Mouse (Mus musculus): ENCODE data around the gene Thop1. TPM values are rescaled to one million over a fixed set of nuclear protein-coding genes. Genes with fewer than 3 reads are reported as not detected.
"Not testable (repeated sequence)": the region's sequence is repeated elsewhere in the genome, so short reads cannot be mapped to it uniquely, and the experiment has no call there.

The Thop1 gene
- total RNA-seq, 2 experiments from 2014 or later: 50.5 to 50.6 TPM

DNA sequence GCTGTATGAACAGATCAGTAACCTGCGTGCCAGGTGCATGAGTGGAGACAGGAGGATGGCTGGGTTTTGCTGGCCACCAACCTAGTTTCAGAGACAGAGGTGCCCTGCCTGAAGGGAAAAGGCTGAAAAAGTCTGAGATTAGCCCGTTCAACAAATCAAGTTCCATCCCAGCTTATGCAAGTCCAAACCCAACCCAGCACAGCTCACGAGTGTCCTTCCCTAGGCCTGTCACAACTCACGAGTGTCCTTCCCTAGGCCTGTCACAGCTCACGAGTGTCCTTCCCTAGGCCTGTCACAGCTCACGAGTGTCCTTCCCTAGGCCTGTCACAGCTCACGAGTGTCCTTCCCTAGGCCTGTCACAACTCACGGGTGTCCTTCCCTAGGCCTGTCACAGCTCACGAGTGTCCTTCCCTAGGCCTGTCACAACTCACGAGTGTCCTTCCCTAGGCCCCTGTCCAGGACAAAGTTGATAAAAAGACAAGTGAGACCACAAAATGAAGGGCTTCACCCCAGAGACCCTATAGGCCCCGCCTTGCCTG, 14.0 kb upstream of the Thop1 start:
- not testable (repeated sequence) for DNase-seq (ENCODE audit: low spot score in 2 of 2)

DNA sequence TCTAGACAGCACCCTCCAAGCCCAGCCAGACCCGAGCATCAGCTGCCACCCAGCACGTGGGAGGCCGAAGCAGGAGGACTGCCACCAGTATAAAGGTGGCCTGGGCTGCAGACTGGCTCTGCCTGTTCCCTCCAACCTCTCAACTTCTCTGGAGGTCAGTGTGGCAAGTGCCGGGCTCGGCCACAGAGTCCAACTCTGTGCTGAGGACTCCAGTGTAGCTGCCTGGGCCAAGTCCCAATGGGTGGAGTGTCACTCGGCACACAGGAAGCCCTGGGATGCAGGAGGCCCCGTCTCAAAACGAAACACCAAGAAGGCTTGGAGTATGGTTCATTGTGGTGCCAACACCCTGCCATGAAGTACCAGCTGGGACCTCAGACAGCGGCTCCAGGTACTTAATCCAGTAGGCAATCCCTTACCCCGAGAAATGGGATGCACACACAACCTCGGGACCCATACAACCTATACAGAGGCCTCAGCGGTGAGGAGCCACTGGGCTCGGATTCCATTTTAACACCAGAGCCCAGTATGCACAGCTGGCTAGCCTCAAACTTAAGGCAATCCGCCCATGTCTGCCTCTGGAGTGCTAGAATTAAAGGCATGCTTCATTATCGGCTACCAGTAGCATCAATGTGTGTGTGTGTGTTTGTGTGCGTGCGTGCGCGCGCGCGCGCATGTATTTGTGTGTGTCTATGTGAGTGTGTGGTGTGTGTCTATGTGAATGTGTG, 12.3 kb upstream of the Thop1 start:
- no peak for DNase-seq (ENCODE audit: low spot score in 2 of 2)

DNA sequence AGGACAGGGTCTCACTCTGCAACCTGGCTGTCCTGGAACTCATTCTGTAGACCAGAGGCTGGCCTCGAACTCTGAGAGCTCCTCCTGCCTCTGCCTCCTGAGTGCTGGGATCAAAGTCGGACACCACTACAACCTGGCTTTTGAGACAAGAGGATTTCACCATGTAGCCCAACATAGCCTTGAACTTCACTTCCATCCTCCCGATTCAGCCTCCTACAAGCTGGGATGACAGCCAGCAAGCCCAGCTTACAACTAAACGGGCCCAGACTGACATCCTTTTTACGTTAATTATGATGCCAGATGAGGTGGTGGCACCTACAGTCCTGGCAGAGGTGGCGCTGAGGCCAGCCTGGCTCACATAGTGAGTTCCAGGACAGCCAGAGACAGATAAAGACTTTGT, 10.9 kb upstream of the Thop1 start:
- DNase-seq (ENCODE audit: low spot score in 2 of 2): no peak

DNA sequence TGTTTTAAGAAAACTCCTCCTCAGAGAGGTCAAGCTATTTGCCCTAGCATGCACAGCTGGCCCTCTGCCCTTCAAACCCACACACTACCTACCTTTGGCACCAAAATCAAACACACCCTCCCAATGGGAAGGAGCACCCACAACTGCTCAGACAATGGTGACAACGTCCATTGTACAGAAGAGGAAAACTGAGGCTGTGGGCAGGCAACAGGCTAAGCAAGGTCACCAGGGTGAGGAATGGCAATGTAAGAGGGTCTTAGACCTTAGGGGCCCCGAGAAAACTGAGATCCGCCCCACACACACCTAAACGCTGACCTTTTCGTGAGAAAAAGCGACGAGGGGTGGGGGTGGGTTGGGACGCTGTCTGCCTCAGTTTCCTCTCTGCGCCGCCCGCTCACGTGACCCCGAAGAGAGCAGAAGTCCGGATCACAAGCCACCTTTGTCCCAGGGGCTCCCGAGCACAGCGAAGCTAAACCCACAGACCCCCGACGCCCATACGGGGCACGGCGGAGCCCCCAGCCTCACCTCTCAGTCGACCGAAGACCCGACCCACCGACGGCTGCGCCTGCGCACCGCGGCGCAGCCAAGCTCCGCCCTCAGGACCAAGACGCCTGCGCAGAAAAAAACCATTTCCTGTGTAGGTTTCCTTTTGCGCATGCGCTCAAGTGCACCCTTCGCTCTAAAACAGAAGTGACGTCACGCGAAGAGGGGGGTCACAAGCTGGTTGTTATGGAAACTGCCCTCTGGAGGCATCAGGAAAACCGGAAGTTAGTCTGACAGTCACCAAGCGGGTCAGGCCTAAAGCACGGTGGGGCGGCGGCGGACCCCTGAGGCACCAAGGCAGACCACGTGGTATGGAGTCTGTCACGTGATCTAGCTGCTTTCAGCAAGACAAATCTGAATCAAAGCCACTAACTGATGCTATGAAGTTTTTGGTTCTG, 10.0 kb upstream of the Thop1 start, which contains the start of gene Sgta:
TSS of gene Sgta (minus strand) at position 579 of the 941 bp plus-strand sequence.
- DNase-seq (ENCODE audit: low spot score in 2 of 2): peak; percentile 99 to 100

DNA sequence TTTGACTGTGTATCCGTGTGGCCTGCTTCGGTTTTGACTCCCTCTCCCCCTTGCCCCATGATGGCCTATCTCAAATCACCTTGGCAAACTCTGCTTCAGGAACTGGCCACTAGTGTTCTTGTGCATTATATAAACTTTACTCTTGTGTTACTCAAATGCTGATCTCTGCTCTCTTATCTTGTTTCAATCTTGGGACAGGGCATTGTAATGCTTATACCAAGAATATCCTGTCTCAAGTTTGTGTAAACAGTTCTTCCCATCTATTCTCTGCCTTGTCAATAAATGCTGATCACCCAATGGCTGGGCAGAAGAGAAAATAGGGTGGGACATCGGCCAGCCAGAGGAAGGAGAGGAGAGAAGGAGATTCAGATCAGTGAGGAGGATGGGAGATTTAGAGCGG, 7.1 kb upstream of the Thop1 start:
- no peak for DNase-seq (ENCODE audit: low spot score in 2 of 2)

DNA sequence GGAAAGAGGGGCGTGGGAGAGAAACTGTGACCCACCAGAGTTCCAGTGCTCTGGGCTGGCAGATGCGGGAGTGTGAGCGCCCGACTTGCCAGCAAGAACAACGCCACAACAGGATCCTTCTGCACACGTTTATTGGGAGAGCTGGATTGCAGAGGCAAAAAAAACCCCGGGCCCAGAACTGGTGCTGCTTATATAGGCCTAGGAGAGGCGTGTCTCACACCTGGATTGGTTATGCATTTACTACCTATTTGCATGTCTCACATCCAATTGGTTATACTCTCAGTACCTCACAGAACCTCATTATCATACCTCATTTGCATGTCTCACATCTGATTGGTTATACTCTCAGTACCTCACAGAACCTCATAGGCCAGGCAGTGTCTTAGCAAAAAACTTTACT, 5.3 kb upstream of the Thop1 start:
- not testable (repeated sequence) for DNase-seq (ENCODE audit: low spot score in 2 of 2)

DNA sequence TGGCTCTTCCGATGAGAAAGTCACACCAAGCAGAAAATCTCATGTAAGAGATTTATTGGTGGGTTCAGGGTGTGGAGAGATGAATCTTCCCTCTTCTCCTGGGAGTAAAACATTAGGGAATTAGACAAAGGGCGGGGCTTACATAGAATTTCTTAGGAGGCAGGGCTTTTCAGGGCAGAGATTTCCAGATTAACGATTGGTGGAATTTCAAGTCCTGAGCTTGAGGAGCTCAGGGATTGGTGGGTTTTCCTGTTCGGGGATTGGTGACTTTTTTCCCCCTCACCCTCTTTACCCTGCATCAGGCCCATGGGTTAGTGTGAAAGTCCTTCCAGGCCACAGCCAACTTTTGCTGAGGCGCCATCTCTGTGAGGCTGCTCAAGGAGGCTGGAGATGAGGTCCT, 1.1 kb upstream of the Thop1 start:
- DNase-seq (ENCODE audit: low spot score in 2 of 2): no peak

DNA sequence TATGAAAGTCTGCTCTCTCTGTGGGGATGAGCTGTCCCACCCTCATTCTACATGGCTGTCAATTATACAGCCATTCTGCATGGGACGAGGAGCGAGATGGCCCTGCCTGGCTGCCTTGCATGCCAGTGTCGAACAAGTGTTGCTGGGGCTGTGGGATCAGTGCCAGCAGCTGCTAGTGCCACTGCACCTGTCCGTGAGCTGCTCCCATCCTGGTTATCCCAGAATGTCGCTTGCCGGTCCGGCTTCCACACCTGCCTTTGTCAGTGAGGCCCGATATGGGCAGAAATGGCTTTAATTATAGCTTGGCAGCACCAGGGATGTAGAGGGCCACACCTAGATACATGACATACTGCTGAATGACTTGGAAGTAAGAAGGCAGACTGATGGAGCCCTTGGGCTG, 2.5 kb downstream of the Thop1 start:
- DNase-seq (ENCODE audit: low spot score in 2 of 2): no peak

DNA sequence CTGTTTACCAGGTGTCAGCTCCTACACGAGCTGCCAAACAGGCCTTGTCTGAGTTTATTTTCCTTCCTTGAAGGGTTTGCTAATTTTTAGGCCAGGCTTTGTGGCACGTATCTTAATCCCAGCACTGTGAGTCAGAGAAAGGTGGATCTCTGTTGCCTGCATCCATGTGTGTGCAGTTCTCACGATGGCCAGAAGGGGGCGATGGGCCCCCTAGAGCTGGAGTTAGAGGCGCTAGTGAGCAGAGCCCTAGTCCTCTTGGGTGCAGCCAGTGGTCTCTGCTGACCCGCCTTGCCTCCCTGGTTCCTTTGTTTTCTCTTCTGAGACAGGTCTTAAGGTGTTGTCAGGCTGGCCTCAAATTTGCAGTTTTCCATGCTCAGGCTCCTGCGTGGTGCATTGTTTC, 3.6 kb downstream of the Thop1 start:
- no peak for DNase-seq (ENCODE audit: low spot score in 2 of 2)

DNA sequence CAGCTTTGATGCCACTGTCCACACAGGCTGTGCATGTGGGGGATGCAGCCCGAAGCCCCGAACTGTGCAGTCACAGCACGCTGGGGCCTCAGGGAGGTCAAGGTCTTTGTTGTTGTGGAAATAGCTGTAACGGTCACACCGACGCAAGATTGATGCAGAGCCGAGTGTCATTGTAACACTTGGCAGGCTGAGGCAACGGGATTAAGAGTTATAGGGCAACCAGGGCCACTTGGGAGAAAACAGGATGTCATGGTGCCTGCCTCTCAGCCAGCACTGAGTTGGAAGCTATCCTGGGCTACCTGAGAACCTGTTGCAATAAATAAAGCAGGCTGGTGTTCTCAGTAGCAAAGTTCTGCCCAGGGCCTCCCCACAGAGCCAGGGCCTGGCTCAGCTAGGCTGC, 5.9 kb downstream of the Thop1 start:
- DNase-seq (ENCODE audit: low spot score in 2 of 2): no peak

DNA sequence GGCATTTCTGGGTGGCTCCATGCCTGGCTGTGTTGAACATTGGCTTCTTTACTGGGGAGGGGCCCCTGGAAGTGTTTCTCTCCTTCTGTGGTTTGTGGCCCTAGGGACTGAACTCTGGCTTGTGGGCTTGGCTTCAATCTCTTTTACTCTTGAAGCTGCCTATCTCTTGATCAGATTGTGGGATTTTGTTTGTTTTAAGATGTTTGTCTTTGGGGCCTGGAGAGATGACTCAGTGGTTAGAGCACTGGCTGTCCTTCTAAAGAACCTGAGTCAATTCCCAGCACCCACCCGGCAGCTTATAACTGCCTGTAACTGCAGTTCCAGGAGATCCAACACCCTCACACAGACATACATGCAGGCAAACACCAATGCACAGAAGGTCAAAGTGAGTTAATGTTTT, 6.5 kb downstream of the Thop1 start:
- no peak for DNase-seq (ENCODE audit: low spot score in 2 of 2)

DNA sequence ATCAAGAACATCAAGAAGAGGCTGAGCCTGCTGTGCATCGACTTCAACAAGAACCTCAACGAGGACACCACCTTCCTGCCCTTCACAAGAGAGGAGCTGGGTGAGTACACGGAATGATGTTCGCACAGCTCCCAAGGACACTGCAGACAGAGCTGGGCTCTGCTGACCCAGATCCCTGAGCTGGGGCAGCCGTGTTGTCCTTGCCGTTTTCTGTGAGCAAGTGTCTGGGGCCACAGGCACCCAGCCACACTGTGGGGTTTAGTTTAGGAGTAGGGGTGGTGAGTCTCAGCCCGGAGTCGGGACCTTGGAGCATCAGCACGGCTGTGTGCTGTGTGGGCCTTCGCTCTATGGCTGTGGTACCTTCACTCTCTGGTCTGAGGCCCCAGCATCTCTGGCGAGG, 8.1 kb downstream of the Thop1 start:
- no peak for DNase-seq (ENCODE audit: low spot score in 2 of 2)

DNA sequence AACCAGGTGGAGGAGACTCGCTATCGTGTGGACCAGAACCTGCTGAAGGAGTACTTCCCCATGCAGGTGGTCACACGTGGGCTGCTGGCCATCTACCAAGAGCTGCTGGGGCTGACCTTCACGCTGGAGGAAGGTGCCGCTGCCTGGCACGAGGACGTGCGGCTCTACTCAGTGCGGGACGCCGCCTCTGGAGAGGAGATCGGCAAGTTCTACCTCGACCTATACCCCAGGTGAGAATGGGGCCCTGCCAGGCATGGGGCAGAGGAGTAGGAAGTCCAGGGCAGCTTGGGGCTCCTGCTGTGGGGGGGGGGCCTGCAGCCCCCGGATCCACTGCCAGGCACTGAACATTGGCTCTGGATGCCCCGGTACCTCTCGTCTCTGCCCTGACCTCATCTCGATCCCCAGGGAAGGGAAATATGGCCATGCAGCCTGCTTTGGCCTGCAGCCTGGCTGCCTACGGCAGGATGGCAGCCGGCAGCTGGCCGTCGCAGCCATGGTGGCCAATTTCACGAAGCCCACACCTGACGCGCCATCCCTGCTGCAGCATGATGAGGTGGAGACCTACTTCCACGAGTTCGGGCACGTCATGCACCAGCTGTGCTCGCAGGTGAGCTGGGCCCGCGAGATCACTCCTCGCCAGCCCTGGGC, 10.3 kb downstream of the Thop1 start:
- DNase-seq (ENCODE audit: low spot score in 2 of 2): no peak

DNA sequence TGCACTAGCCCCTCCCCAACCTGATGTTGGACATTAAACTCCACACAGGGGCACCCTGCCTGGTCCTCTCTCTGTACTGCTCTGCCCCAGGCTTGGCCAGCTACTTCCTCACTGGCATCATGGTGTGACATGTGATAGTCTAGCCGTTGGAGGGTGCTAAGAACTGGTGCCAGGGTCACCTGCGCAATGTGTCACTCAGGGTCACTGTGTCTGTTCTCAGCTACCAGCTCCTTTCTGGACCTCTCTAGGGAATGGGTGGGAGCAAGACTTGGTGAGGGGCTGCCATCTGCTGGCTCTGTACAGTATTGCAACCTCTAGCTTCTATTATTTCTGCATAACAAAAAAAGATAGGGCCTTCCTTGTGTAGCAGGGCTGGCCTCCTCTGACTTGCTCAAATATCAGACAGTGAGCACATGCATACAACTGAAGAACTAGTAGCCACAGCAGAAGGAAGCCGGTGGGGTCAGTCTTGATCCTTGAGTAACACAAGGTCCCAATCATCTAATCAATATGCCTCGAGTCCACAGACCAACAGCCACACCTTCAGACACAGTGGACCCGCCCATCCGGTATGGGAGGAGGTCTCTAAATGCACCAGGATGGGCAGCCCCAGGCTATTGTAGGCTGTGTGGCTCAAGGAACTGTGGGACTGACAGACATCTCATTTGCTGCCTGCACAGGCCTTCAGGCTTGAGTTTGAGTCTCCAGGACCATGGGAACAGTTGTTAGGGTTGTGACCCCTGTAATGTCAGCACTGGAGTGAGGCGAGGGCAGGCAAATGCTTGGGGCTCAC, 12.5 kb downstream of the Thop1 start:
- peak in 1 of 2 experiments; percentile 90 for DNase-seq (ENCODE audit: low spot score in 2 of 2)

DNA sequence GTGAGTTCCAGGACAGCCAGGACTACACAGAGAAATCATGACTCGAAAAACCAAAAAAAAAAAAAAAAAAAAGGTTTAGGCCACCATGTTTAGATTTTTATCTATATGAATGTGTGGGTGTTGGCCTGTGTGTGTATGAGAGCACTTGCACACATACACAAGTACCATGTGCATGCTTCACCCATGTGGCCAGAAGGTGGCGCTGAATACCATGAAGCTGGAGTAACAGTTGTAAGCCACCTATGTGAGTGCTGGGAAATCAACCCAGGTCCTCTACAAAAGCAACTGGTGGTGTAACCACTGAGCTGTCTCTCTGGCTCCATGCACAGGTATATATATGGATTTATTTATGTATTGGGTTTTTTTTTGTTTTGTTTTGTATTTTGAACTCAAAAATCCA, 17.2 kb downstream of the Thop1 start:
- no peak for DNase-seq (ENCODE audit: low spot score in 2 of 2)

DNA sequence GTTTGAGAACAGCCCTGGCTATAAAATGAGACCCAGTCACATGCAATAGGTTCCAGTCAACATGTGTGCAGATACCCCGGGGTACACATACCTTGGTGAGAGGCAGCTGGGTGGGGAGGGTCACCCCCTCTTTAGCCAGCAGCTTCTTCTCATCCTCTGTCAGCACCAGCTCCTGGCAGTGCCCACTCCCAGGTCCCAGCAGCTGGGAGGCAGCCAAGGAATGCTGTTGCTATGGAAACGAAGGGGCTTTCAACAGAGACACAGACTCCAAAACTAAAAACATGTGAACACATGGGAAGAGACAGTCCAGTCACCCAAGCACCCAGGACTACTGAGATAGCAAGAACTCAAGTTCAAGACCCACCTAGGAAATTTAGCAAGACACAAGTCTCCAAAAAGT, 19.4 kb downstream of the Thop1 start:
- no peak for DNase-seq (ENCODE audit: low spot score in 2 of 2)

DNA sequence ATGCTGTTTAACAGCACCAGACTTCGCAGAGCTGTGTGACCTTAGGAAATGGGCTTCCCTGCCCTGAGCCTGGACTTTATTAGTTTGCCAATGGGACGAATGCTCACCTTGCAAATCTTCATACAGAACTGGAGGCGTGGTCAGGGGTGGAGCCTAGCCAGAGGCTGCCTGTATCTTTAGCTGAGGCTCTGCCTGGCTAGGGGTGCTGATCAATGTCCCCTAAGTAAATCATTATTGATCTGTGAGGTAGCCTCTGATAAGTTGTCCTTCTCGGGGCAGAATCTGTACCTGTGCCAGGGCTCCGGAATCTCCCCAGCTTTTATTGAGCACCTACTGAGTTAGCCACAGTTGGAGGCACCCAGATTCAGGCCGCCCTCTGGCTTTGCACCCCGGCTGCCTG, 20.8 kb downstream of the Thop1 start:
- DNase-seq (ENCODE audit: low spot score in 2 of 2): no peak

DNA sequence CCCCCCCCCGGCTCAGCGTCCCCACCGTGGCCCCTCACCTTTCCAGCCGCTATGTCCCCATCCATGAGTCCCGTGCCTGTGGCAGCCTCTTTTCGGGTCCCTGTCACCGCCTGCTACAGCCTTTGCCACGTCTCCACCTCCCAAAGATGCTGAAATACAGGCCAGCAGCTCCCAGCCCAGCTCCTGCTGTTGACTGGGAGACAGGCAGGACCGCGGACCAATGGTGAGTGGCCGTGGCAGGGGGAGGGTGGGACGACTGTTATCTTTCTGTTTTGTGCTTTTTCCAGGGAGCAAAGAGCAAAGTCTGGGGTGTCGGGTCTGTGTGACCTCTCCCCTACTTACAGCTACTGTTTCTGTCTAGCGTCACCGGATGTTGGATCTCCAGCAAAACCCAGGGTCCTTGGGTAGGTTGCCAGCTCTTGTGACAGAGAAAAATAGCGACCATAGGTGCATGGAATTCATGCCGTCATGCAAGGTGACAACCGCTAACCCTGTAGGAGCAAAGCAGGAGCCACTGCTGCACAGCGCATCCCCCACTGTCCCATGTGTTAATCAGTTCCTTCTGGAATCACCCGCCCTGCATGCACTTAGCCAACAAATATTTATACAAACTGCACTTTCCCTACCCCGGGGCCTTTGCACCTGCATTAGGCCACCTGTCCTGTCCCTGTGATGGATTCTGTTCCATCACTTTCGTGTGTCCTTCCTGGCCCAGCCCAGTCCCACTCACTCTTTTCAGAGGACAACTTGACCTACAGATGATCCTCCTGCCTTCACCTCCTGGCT, 22.8 kb downstream of the Thop1 start:
- peak in 1 of 2 experiments; percentile 37 for DNase-seq (ENCODE audit: low spot score in 2 of 2)

DNA sequence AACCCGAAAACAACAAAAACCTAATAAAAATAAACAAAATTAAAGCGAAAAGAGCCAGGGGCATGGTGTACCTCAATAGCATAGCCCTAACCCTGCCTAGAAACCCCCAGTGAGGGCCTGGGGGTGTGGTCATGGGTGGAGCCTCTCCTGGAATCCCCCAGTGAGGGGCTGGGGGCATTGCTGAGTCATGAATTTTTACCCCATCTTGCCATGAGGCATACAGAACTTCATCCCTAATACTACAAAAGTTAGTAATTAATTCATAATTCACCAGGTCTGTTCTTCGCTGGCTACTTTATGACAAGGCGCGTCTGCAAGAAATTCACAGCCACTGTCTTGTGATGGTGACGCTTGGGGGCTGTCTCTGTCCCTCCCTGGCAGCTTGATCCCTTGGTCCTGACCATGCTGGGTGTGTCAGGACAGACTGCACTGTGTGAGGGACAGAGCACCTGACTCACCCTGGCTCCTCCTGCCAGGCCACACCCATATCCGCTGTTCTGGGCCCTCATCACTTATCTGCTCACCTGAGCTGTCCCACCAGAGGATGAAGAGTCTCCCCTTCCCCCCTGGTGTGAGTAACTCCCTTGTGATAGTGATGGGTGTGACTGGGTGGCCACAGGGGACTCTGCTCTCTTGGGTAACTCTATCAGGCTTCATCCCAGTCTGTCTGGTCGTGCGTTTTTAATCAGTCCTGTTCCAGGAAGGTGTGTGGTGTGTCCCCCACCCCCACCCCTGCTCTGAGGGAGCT, 25.3 kb downstream of the Thop1 start:
- DNase-seq (ENCODE audit: low spot score in 2 of 2): no peak

All from layer of hippocampus, adult 18-20 months (tissue).